Mouse (Mus musculus): ENCODE data around the gene Zfp1. TPM values are rescaled to one million over a fixed set of nuclear protein-coding genes. Genes with fewer than 3 reads are reported as not detected.

Gene Zfp1
- 10 to 100 TPM; 19.9 to 20.3 TPM for total RNA-seq (2021)
- long read RNA-seq, experiment 1, transcript Zfp1-201 (4 exons, 1,811 nt): major isoform, 9 of 25 reads
- long read RNA-seq, experiment 1, transcript Zfp1-202 (4 exons, 1,409 nt): minor isoform, 6 of 25 reads
- long read RNA-seq, experiment 1, partial matches to known transcripts: 2 of 25 reads
- long read RNA-seq, experiment 1, other reads (novel, unspliced or antisense): 8 of 25 reads
- long read RNA-seq, experiment 2, transcript Zfp1-201 (4 exons, 1,811 nt): major isoform, 13 of 19 reads
- long read RNA-seq, experiment 2, partial matches to known transcripts: 2 of 19 reads
- long read RNA-seq, experiment 2, other reads (novel, unspliced or antisense): 1 of 19 reads

DNA sequence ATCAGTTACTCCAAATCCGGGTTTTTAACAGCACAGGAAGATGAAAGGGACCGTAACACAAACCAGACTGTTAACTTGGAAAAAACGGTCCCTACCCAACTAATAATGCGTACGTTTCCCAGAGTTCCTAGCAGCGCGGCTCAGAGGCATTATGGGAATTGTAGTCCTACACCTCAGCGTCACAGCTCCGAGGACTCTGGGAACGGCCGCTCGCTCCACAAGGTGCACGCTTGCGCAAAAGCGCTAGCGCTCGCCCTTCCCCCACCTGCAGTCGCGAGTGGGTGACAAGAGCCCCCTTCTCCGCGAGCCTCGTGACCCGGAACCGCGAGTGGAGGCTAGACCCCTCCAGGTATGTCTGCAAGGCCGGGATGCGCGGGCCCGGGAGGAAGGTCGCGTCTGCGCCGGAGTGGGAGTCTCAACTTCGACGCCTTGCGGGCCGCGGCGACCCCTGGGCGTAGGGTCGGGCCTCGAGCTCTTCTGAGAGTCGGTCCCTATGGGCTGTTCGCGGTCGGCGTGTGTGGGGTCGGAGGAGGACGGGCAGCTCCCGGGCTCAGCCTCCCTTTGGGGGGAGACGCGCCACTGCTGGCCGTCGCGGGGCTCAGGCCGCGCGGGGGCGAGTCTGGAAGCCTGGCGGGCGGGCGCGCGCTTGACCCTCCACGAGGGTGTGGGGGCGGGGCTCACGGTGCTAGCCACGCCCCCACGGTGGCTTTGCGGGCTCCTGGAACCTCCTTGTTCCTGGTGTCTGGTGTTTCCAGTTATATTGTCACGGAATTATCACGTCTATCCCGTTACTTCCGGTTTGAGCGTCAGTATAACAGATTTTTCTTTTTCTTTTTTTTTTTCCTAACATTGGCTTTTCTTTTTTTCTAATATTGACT is at the start of gene Zfp1:
TSS of gene Zfp1 (plus strand) at position 138 of the 878 bp plus-strand sequence.
- intact Hi-C loops (cut with DNase I): loop anchor here (5.0 kb wide), 1 partner anchor 106 kb away; the partner anchor contains the start of gene Znrf1
- peak; percentile 95 to 97 for DNase-seq (ENCODE audit: low spot score in 2 of 2)

DNA sequence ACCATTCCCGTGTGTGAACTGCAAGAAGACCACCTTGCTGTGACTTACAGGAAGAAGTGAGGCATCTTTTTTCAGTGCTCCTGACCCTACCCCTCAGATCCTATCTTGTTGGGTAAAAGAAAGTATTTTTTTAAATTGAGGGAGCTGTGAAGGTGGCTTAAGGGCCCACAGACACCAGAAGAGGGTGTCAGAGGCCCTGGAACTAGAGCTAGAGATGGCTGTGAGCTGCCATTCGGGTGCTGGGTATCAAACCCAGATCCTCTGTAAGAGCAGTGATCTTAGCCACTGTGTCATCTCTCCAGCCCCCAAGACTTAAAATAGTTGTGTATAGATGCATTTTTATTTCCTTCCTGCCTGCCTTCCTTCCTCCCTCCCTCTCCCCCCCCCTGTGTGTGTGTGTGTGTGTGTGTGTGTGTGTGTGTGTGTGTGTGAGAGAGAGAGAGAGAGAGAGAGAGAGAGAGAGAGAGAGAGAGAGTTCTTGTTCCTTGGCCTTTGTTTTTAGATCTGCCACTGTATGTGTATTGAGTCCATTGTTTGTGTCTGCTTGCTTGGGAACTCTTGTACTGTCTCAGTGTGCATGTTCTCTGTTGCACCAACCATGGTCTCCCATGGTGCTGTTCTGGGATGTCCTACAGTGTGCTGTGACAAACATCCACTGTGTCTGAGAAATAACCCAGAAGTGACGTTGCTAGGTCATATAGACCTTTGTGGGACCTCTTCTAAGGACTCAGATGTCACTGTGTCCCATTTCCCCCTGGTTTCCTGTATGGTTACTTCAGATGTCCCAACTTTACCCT is 49.0 kb upstream of the Zfp1 start:
- intact Hi-C loops (cut with DNase I): no loop called here

DNA sequence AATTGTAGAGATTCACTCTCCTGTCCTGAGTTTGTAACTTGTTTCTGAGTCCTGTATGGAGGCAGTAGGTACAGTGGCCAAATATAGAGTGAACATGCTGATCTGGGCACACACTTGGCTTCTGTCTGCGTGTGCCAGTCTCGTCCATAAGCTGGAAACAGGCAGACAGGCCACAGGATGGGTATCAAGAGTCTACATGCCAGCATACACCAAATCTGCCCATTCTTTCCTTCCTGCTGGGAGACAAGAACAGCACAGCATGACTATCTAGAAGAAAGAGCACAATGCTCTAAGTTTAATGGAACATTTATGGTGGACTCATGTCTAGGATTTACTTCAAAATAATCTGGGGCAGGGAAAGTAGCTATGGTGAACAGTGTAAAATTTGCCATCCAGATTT is 48.2 kb upstream of the Zfp1 start:
- DNase-seq (ENCODE audit: low spot score in 2 of 2): no peak
- intact Hi-C loops (cut with DNase I): no loop called here

More for the DNA sequence above, 49.0 kb upstream of the Zfp1 start:
- no peak for DNase-seq (ENCODE audit: low spot score in 2 of 2)

DNA sequence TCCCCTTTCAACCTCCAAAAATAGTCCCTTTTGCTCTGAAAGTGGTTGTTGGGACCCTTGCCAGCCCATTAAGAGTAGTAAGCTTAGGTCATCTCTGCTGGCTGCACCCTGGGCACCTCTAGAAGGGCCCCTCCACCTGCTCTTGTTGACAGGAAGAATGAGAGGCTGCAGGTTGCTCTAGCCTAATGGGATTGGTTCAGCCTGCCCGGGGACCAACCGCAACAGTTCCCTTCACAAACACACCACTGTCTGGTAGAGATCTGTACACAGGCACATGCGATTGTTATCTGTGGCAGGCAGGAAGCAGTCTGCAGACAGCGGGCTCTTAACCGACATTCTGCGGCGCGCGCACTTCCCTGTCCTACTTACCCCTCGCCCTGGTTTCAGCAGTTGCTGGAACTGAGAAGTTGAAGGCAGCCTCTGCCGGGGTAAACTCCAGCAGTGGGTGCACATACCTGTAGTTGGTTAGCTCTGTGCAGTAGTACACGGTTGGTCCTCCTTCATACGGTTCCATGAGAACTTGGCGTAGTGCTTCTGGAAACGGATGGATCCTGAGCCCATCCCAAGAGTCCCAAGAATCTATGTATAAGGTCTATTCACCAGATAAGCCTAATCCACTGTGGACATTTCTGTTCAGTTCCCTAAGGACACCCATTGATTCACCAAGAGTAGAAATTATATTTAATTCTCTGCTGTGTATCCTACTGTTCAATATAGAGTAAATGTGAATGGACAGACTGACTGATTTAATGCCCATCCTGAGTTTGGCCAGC is 47.3 kb upstream of the Zfp1 start:
- DNase-seq (ENCODE audit: low spot score in 2 of 2): peak; percentile 24 to 44
- intact Hi-C loops (cut with DNase I): no loop called here

DNA sequence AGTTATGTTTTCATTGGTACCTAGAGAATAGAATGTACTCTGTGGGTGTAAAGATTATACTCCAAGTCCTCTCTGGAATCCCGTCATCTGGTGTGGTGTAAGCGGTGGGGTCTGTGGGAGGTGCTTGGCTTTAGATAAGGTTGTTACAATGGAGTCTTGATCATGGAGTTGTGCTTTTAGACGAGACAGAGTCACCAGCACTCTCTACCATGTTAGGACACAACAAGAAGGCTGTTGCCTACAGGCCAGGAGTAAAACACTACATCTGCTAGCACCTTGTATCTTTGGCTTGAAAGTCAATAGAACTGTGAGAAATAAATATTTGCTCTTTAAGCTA is 46.7 kb upstream of the Zfp1 start:
- intact Hi-C loops (cut with DNase I): no loop called here
- DNase-seq (ENCODE audit: low spot score in 2 of 2): no peak

DNA sequence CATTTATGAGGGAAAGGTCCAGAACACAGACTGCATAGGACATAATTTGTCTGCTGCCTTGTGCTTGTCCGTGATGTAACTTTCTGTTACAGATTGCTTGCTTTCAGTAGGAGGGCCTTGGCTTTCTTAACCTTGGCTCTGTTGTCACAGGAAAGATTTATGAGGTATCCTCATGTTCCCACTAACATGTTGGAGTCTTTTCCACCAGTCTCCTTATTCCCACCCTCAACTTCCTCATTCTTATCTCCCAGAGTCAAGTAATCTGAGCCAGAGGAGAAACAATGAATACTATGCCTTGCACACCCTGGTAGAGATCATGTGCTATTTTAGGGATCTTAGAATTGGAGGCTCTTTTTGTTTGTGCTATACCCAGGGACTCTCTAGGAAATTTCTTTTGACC is 45.9 kb upstream of the Zfp1 start:
- intact Hi-C loops (cut with DNase I): no loop called here
- DNase-seq (ENCODE audit: low spot score in 2 of 2): no peak

DNA sequence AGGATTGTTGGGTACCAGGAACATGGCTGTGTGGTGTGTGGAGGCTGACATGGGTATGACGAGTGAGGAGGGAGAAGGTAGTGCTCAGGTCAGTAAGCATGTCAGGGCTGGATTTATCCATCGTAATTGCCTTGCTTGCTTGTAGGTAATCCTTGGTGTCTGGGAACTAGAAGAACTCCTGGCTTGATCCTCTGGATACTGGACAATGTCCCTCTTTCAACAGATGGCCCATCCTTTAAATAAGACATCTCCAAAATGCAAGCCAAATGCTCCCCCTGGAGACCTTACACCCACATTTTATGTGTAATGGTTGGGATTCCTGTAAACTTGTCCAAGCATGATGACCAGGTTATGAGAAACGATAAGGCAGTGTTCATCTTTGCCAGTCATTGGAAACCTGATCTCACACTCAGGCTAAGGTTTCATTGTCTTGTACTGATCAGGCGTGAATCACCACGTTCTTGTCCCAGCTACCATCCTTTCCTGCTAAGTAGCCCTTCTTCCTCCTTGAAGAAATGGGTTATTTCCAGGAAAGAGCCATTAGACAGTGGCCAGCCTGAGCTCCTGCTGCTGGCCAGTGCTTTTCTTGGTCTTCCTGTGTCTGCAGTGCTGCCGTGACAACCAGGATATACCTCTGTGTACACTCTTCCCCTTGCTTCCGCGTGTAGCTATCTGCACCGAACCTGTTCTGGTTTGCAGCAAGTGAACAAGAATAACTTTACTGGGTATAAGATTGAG is 43.3 kb upstream of the Zfp1 start:
- intact Hi-C loops (cut with DNase I): no loop called here
- no peak for DNase-seq (ENCODE audit: low spot score in 2 of 2)

DNA sequence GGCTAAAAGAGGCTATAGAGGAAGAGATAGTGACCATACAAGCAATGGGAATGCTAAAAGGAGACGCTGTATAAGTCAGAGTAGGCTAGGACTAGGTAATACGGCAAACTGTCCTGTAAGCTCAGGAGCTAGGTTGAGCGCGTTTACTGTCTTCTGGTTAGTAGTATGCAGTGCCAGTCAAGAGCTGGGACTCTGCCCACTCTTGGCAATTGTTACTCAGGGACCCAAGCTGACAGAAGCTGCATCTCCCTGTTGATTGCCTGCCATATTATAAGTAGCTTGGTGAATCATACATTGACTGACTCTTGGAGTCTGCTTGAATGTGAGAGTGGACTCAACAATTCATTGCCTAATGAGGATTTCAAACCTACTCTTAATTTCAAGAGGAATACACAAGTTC is 41.2 kb upstream of the Zfp1 start:
- intact Hi-C loops (cut with DNase I): no loop called here
- DNase-seq (ENCODE audit: low spot score in 2 of 2): peak; percentile 49 to 77

DNA sequence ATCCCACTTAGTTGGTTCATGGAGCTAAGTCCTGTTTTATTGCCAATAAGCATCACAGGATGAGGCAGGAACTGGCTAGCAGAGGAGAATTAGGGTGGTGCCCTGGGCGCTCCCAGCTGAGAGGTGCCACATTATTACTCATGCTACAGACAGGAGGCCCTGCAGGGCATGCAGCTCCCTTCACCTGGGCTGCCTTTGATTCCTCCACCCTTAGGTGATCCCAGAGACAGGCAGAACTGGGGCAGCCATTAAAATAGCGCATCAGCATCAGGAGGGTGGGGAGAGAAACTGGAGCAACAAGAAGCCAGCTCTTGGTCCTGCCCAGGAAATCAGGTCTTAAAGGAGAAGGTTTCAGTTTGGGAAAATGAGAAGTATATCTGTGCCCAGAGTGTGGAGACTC is 38.2 kb upstream of the Zfp1 start:
- DNase-seq (ENCODE audit: low spot score in 2 of 2): no peak
- intact Hi-C loops (cut with DNase I): no loop called here

DNA sequence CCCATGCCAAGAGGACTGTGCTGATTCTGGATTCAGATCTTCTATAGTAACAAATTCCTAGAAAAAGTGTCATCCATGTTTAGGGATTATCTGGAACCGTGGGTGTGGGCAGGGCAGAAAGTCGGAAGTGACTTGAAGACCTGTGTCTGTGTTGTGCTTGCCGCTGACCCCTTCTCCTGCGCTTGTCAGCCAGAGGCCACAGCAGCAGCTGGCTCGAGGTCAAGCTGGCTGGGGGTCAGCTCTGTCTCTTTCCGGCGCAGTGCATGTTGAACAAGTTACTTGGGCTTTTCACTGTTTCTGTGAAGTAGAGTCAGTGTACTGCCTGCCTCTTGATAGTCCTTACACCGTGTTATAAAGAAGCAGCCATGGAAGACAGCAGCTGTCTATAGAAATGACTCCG is 36.2 kb upstream of the Zfp1 start:
- intact Hi-C loops (cut with DNase I): no loop called here
- DNase-seq (ENCODE audit: low spot score in 2 of 2): no peak

DNA sequence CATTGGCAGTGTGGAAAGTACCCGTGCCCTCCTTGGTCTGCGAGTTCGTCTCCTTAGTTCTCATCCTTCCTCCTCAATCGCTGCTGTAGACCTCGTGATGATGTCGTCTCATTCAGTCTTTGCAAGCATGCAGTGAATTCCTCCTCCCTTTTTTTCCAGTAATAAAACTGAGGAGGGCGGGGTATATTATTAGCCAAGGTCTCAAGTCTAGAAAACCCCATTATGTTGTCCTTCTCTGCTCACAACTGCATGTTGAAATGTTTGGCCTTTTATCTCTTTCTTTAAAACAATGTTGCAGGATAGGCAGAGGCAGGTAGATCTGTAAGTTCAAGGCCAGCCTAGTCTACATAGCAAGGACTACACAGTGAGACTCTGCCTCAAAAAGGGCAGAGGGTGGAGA is 35.8 kb upstream of the Zfp1 start:
- intact Hi-C loops (cut with DNase I): no loop called here
- no peak for DNase-seq (ENCODE audit: low spot score in 2 of 2)

DNA sequence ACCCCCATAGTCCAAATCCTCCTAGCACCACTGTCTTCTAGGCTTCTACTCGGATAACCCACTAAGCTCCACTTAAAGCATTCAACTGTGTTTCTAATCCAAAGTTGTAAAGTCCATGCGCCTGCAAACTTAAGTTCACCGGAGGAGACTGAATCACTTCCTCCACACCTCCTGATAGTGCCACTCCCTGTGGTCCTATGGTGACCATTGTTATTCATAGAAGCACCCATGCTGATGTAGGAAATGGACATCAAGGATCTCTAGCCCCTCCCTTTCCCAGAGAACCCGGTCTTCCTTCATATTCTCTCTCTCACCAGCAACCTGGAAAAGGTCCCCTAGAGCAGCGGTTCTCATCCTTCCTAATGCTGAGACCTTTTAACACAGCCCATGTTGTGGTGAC is 30.0 kb upstream of the Zfp1 start:
- intact Hi-C loops (cut with DNase I): no loop called here
- no peak for DNase-seq (ENCODE audit: low spot score in 2 of 2)

DNA sequence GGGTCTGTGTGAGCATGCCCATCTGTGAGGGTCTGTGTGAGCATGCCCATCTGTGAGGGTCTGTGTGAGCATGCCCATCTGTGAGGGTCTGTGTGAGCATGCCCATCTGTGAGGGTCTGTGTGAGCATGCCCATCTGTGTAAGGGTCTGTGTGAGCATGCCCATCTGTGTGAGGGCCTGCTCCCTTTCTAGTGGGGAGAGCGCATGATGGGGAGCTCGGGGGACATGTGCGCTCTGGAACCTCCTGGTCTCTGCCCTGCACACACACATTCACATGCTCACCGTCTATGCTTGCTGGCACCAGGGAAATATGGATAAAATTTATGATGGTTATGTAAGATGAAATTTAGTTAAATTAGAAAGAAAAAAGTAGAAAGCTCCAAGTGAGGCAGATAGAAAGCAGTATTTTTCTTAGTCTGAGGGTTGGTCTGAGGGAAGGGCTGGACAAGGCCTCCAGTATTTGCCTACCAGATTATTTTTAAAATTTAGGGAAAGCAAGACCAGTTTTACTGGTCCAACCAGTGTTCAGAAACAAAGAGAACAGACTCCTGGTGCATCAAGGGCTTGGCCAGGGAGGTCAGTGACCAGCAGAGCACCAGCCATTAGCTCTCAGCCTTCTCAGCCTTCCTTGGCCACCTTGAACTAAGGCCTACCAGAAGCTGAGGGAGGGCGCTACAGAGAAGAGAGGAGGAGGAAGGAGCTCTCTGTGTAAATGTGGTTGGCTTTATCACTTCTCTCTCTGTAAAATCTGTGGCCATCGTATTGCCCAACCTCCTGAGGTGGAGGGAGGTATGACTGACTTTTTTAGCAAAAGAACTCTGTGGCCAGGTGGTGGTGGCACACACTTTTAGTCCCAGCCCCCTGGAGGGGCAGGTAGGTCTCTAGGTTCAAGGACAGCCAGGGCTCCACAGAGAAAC is 28.2 kb upstream of the Zfp1 start:
- no peak for DNase-seq (ENCODE audit: low spot score in 2 of 2)
- intact Hi-C loops (cut with DNase I): no loop called here

DNA sequence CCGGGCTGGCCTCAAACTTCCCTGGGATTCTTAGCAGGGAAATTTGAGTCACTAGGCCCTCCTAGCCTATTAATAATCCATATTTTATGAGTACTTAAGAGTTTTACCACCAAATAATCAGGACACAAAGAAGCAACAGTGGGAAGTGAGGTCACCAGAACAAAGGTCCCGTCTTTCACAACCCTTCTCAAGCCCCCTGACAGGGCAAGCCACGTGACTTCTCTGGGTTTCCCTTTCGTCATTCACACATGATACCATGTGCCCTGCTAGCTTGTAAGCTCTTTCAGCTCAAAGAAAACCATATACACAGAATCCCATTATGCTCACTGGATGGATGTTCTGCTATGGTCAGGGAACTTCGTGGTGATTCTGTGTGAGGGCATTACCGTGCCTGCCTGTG is 25.4 kb upstream of the Zfp1 start:
- intact Hi-C loops (cut with DNase I): no loop called here
- DNase-seq (ENCODE audit: low spot score in 2 of 2): no peak

DNA sequence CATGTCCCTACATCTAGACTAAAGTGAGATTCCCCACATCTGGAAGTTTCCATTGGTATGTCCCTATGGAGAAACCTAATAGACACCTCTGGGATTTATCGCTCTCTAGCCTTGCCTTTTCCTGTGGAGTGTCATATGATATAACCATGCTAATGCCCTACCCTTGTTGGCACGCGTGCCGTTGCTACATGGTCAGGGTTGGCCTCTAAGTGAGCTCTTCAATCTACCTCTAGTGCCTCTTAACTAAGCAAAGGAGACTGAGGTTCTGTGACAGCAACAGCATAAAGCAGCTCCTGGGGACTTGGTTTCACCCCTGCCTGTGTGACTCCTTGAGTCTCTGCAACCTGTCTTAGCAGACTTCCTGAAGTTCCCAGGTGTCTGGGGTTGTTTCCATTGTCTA is 24.9 kb upstream of the Zfp1 start:
- intact Hi-C loops (cut with DNase I): no loop called here
- DNase-seq (ENCODE audit: low spot score in 2 of 2): no peak

DNA sequence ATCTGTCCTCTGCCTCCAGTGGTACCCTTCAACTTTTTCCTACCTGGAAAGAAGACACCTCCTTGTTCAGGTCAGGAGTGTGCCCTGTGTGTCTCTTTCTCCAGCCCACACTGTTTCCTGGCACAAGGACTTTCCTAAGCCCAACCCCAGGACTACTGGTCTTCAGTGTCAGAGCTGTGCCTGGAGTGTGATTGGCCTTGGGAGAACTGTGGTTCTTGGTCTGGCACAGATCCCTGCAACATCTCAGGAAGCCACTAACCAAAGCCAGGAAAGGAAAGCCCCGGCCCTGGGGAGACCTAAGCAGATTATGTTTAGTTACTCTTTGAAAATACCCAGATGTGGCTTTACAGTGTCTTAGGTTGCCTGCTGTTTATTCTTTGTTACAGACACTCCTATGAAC is 23.3 kb upstream of the Zfp1 start:
- DNase-seq (ENCODE audit: low spot score in 2 of 2): no peak
- intact Hi-C loops (cut with DNase I): no loop called here

DNA sequence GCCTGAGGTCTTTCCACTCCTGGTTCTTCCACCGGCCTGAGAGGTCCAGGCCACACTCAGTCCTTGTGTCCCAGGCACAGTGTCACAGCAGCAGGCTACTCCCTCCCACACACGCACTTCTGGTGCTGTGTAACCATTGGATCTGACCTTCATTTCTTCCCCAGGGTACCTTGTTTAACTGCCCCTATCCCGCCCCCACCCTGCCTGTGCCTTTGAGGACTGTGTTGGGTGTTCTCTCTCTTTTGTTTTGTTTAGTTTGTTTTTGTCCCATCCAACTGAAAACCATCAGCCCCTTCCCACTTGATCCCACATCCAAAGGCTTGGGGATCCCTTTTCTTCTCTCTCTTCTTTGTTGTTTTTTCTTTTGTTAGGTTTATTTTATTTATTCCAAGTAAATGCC is 21.1 kb upstream of the Zfp1 start:
- no peak for DNase-seq (ENCODE audit: low spot score in 2 of 2)
- intact Hi-C loops (cut with DNase I): no loop called here

DNA sequence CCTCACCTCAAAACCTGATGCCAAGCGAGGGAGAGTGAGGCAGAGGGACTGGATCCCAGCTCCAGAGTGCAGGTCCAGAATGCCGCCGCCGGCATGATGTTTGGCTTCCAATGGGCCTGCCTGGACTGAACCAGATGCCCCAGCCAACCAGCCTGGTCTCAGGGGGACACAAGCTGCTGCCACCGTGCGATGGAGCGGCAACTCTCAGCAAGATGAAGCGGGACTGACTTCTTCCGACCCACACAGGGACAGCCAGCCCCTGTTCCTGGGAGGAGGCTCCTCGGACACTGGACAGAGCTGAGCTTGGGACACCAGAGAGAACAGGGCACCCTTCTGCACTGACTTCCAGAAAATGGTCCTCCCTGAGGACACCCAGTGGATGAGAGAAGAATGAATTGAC is 20.6 kb upstream of the Zfp1 start:
- intact Hi-C loops (cut with DNase I): no loop called here
- no peak for DNase-seq (ENCODE audit: low spot score in 2 of 2)
